Mouse (Mus musculus) bone marrow macrophage, adult 2 months (primary cell): ENCODE data around the gene Ctsz. TPM values are rescaled to one million over a fixed set of nuclear protein-coding genes. Genes with fewer than 3 reads are reported as not detected.

Experiments
- H3K27ac ChIP-seq: 2 replicates; pipeline ENCODE4 v1.5.1; 2012; ENCODE audit warnings: low read depth, low read length; ENCODE audit not compliant: insufficient read depth
- H3K4me1 ChIP-seq: 2 replicates; pipeline ENCODE4 v1.6.1; 2012; ENCODE audit warnings: low read length; ENCODE audit not compliant: control insufficient read depth, insufficient read depth
- H3K4me3 ChIP-seq: 2 replicates; pipeline ENCODE4 v1.5.1; 2012; ENCODE audit warnings: mild to moderate bottlenecking, low read length, moderate library complexity; ENCODE audit not compliant: insufficient read depth
- CTCF ChIP-seq: IDR thresholded peaks from 2 replicates; pipeline ENCODE4 v1.5.1; 2012; ENCODE audit warnings: low read depth, mild to moderate bottlenecking, low read length, moderate library complexity
- POLR2A ChIP-seq: IDR thresholded peaks from 2 replicates; pipeline ENCODE4 v1.6.1; 2012; ENCODE audit warnings: mild to moderate bottlenecking, low read depth, low read length, borderline replicate concordance
- polyA plus RNA-seq: library from polyadenylated mRNA; stranded (reverse); fragments of >200 nt; gene quantifications from 2 replicates; pipeline ENCODE4 v1.2.4, GENCODE M21; 2012; ENCODE audit not compliant: missing spikeins, insufficient read depth, insufficient read length

Ctsz gene
- polyA plus RNA-seq, 1 experiment, result 896 TPM

GRCm38 (mm10) chr2:174443046-174443445 is 4.2 kb upstream of the Ctsz start:
- TF ChIP-seq POLR2A, result no peak
- no peak for TF ChIP-seq CTCF
- Histone ChIP-seq H3K4me1 (peaks cover 30% of the 10 kb centered on the region), H3K27ac (no peak overlapping the region), H3K4me3 (no peak overlapping the region)

- Histone ChIP-seq H3K4me3 (no peak overlapping the region), H3K4me1 (peaks cover 30% of the 10 kb centered on the region), H3K27ac (no peak overlapping the region)
- TF ChIP-seq CTCF, result no peak
- no peak for TF ChIP-seq POLR2A
Observed at GRCm38 (mm10) chr2:174442460-174442859, 3.6 kb upstream of the Ctsz start.

GRCm38 (mm10) chr2:174441898-174442297 is 3.1 kb upstream of the Ctsz start:
- TF ChIP-seq POLR2A (no peak), CTCF (no peak)
- Histone ChIP-seq H3K27ac (no peak overlapping the region), H3K4me1 (peaks cover 30% of the 10 kb centered on the region), H3K4me3 (no peak overlapping the region)

DNA sequence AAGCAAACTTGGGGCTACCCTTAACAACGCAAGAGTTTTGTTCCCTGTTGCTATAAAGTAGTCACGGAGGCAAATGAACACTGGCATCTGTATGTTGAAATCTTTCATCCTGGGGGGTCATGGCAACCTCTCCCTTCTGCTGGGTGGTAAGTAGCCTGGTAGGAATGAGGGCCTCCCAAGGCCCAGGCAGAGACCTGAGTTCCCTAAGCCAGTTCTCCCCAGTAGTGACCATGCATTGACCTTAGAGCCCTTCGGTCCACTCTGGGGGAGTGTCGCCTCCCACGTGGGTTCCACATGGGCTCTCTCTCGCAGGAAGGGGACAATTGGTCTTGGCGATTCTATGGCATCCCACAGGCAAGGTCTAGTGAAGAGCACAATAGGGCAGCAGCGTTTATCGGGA is 1.1 kb upstream of the Ctsz start:
- Histone ChIP-seq H3K27ac (peak overlapping the region; percentile 97), H3K4me3 (peak overlapping the region; percentile 18), H3K4me1 (peaks cover 38% of the 10 kb centered on the region)
- TF ChIP-seq CTCF (no peak), POLR2A (no peak)

- Histone ChIP-seq H3K4me1 (peaks cover 43% of the 10 kb centered on the region), H3K27ac (peak overlapping the region; percentile 97), H3K4me3 (peak overlapping the region; percentile 67)
- TF ChIP-seq POLR2A (no peak), CTCF (no peak)
Observed at GRCm38 (mm10) chr2:174439450-174439838, 605 bp upstream of the Ctsz start.

DNA sequence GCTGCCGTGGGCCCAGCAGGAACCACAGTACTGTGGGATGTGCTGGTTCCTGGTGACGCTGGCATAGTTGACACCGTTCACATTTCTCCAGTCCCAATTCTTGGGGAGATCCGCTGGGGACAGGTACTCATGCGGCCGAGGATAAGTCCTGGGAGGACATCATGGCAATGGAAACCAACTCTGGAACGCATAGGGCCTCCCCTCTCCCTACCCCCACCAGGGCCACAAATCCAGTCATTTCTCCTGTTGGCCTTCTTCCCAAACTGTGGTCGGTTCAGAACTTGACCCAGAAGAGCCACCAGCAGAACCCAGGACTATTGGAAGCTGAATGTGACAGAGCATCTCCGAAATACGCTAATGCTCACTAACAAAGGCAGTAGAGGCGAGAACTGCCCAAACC is 658 bp downstream of the Ctsz start:
- TF ChIP-seq POLR2A, result no peak
- TF ChIP-seq CTCF, result no peak
- Histone ChIP-seq H3K4me3 (peak overlapping the region; percentile 67), H3K4me1 (peaks cover 48% of the 10 kb centered on the region), H3K27ac (peak overlapping the region; percentile 92)

DNA sequence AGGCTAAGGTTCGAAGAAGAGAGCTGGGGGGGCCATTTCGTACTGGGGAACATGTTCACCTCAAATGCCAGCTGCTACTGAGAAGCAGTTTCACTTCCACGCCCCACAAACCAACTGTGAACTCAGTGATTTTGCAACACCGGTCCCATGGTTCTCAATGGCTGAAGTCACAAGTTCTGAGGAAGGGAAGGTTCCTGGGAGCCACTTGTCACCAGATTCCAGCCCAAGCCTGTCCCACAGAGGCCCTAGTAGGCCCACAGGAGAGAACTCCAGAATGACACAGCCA is 1.2 kb downstream of the Ctsz start:
- TF ChIP-seq CTCF (no peak), POLR2A (no peak; the same call in 1 of the 2 replicates)

DNA sequence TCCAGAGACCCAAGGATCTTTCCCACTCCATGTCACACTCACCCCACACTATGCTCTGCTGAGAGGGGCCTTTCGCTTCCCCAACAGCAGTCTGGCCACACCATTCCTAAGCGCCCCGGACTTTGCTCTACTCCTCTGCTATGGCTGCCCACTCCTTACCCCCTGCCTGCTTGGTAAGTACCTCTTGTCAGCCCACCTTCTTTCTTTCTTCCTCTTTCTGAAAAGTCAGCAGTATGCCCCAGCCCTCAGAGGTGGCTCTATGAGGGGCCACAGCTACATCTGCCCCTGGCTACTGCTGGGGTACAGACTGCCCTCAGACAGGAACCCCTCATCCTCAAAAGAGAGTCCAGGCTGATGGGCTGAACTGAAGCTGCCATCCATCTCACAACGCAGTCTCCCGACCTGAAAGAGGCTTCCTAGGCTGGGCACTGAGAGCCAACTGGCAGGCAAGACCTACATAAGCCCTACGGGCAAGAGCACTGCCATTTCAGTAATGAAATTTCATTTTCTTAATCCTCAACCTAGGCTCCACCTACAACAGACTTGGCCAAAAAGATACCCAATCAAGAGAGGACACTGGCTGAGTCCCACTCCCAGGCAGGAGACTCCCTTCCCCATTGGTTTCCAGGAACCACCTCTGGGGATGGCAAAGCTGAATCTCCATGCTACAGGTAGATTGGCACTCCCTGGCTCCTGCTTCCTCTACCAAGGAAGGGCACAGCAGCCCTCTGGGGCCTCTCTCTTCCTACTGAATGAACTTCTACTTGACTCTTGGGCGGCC is 1.7 kb downstream of the Ctsz start:
- Histone ChIP-seq H3K27ac (peak overlapping the region; percentile 92), H3K4me1 (peaks cover 52% of the 10 kb centered on the region), H3K4me3 (peak overlapping the region; percentile 67)
- TF ChIP-seq POLR2A, result no peak
- TF ChIP-seq CTCF, result no peak

More for the DNA sequence above, 1.2 kb downstream of the Ctsz start:
- Histone ChIP-seq H3K27ac (peak overlapping the region; percentile 92), H3K4me1 (peaks cover 49% of the 10 kb centered on the region), H3K4me3 (peak overlapping the region; percentile 67)

- H3K4me1 ChIP-seq, result peaks cover 44% of the 10 kb centered on the region
- peak overlapping the region; percentile 92 for H3K27ac ChIP-seq
- no peak for TF ChIP-seq CTCF
- TF ChIP-seq POLR2A, result no peak
- peak overlapping the region; percentile 67 for H3K4me3 ChIP-seq
Observed at GRCm38 (mm10) chr2:174436076-174436701, 2.6 kb downstream of the Ctsz start.

DNA sequence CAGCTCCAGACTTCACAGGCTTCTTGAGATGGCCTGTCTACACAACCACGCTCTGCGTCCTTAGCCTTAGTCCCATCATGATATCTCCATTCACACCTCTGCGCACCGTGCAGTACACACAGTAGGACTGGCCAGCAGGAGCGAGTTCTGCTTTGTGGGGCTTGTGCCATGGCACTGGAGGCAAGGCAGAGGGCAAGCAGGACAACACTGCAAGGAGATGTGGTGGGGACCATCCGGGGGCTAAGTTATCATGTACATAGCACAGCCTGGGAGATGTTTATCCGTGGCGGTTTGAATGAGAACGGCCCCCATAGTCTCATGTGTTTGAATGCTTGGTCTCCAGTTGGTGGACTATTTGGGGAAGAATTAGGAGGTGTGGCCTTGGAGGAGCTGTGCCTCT is 3.9 kb downstream of the Ctsz start:
- Histone ChIP-seq H3K4me1 (peaks cover 35% of the 10 kb centered on the region), H3K27ac (peak overlapping the region; percentile 2), H3K4me3 (peak overlapping the region; percentile 12; the same call in 1 of the 2 replicates)
- no peak for TF ChIP-seq POLR2A
